Mouse (Mus musculus) kidney, embryonic 16.5 days (tissue): ENCODE results near the gene Rnf149. TPM values are rescaled to one million over a fixed set of nuclear protein-coding genes. Genes with fewer than 3 reads are reported as not detected.

ENCODE experiments used
- ATAC-seq: fragments of 200-750 bp; cut with Nextera tagmentation; 2 replicates; pipeline ENCODE4 v1.8.0; 2017; ENCODE audit warnings: moderate TSS enrichment; ENCODE audit not compliant: low FRiP score, low TSS enrichment
- H3K27ac ChIP-seq: fragments of 300-500 bp; sonication (generic); 2 replicates; pipeline ENCODE4 v1.5.1; 2014; ENCODE audit warnings: low read length
- H3K27me3 ChIP-seq: fragments of 300-500 bp; sonication (generic); 2 replicates; pipeline ENCODE4 v1.6.1; 2014; ENCODE audit warnings: low read length, control low read depth, mixed read lengths; ENCODE audit not compliant: insufficient read depth
- H3K36me3 ChIP-seq: fragments of 300-500 bp; sonication (generic); 2 replicates; pipeline ENCODE4 v1.6.1; 2014; ENCODE audit warnings: low read length, control low read depth, mixed read lengths; ENCODE audit not compliant: insufficient read depth
- H3K4me1 ChIP-seq: fragments of 300-500 bp; sonication (generic); 2 replicates; pipeline ENCODE4 v1.6.1; 2014; ENCODE audit warnings: low read length, control low read depth, mixed read lengths; ENCODE audit not compliant: insufficient read depth
- H3K4me2 ChIP-seq: fragments of 300-500 bp; sonication (generic); replicated peaks from 2 replicates; pipeline ENCODE4 v1.6.1; 2014; ENCODE audit warnings: low read depth, low read length
- H3K4me3 ChIP-seq: fragments of 300-500 bp; sonication (generic); 2 replicates; pipeline ENCODE4 v1.5.1; 2014; ENCODE audit warnings: mild to moderate bottlenecking, low read length
- H3K9ac ChIP-seq: fragments of 300-500 bp; sonication (generic); replicated peaks from 2 replicates; pipeline ENCODE4 v1.6.1; 2014; ENCODE audit warnings: low read length
- H3K9me3 ChIP-seq: fragments of 300-500 bp; sonication (generic); 2 replicates; pipeline ENCODE4 v1.6.1; 2016; ENCODE audit warnings: low read length, control low read depth
- WGBS: fragments of 180-500 bp; shearing (Covaris S2); extraction: QIAGEN DNeasy Blood & Tissue Kit; methylation state at CpG from one replicate; pipeline ENCODE4 v1.1.7; 2014; 5-methylcytosine and 5-hydroxymethylcytosine counted together
- polyA plus RNA-seq: library from polyadenylated mRNA; unstranded; fragments of >200 nt; fragmentation: Nextera tagmentation; extraction: Ambion mirVana; gene quantifications from 2 replicates; pipeline ENCODE4 v1.2.1, GENCODE M21; 2015

Gene Rnf149
- polyA plus RNA-seq, 1 experiment from 2014 or later, result 32.6 TPM

DNA sequence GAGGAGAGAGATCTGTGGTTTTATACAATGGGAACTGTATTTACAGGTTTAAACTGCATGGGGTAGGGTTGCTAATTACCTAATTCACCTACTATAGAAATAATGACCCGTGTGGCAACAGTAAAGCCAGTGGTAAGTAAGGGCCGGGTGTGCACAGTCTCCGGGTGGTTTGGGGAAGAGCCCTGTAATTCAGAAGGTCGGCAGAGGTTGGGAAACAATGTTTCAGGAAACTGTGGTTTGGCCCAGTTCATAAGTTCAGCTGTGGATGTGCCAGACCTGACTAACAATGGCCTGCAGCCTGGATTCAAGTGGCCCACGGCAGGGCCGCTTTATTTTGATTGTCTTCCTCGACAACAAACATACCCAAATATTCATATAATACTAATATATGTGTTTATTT is 51.4 kb downstream of the Rnf149 start:
- Histone ChIP-seq H3K4me1 (no peaks in the 10 kb centered on the region), H3K9me3 (no peaks in the 10 kb centered on the region), H3K27me3 (no peaks in the 10 kb centered on the region), H3K36me3 (no peaks in the 10 kb centered on the region), H3K4me2 (no peak overlapping the region), H3K4me3 (no peak overlapping the region), H3K9ac (no peak overlapping the region), H3K27ac (no peak overlapping the region)
- 60% methylated on average over 7 of the region's 7 CpGs for WGBS
- no peak for ATAC-seq

DNA sequence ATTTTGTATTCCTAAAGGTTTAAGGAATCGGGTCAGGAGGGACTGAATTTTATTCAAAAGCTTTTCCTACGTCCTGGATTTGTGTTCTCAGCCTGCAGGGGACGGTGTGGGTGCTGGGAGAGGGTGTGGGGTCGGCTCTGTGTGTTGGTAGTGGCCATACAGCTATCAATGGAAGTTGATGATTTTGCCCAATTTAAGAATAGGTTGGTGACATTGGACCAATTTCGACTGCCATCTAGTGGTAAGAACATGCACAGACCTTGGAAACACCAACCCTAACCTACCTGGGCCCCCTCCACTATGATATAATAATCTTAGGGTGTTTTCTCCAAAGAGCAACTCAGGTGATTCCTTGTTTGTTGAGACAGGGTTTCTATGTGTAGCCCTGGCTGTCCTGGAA is 54.7 kb downstream of the Rnf149 start:
- Histone ChIP-seq H3K4me1 (no peaks in the 10 kb centered on the region), H3K27ac (no peak overlapping the region), H3K27me3 (no peaks in the 10 kb centered on the region), H3K9ac (no peak overlapping the region), H3K9me3 (no peaks in the 10 kb centered on the region), H3K36me3 (no peaks in the 10 kb centered on the region), H3K4me3 (no peak overlapping the region), H3K4me2 (no peak overlapping the region)
- 21% methylated on average over 5 of the region's 5 CpGs for WGBS
- no peak for ATAC-seq

DNA sequence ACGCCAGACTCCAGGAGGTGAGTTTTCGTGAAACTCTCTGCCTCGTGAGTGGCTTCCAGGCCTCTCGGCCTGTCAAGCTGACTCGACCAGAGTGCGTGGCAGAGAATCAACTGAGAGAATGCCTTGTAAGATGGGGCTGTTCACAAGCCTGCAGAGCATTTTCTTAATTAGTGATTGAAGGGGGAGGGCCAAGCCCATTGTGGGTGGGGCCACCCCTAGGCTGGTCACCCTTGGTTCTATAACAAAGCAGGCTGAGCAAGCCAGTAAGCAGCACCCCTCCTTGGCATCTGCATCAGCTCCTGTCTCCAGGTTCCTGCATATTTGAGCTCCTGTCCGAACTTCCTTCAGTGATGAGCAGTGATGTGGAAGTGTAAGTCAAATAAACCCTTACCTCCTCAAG is 55.9 kb downstream of the Rnf149 start:
- Histone ChIP-seq H3K9ac (no peak overlapping the region), H3K4me1 (no peaks in the 10 kb centered on the region), H3K36me3 (no peaks in the 10 kb centered on the region), H3K4me3 (no peak overlapping the region), H3K27ac (no peak overlapping the region), H3K4me2 (no peak overlapping the region), H3K27me3 (no peaks in the 10 kb centered on the region), H3K9me3 (no peaks in the 10 kb centered on the region)
- 88% methylated on average over 7 of the region's 7 CpGs for WGBS
- no peak for ATAC-seq

DNA sequence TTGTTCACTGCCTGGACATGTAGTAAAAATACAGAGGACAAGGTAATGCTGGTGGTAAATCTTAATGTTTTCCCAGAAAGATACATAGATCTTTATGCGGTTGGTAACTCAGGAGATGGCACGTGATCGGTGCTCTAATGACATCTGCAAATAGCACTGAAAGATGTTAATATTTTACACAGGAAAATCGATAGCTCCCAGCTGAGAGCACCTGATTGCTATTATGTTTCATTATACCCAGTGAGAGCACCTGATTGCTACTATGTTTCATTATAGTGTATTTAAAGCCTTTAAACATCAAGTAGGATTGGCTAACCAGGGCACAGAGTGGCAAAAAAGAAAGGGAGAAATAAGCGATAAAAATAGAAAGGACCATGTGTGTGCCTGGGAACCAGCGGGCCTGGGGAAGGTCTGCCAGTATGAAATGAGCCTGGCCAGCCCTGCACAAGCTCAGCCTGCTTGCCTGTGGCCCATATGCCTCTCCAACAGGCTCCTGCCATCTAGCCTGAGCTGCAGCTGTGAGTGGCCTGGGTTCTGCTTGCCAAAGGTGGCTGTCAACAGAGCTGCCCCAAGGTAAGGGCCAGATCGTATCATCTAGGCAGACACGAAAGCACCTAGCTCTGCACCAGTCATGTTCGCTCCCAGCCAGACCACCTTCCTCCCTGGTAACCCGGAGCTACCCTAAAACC is 61.8 kb downstream of the Rnf149 start:
- H3K4me2 ChIP-seq, result no peak overlapping the region
- H3K9ac ChIP-seq, result no peak overlapping the region
- no peak overlapping the region for H3K4me3 ChIP-seq
- no peaks in the 10 kb centered on the region for H3K27me3 ChIP-seq
- H3K36me3 ChIP-seq, result no peaks in the 10 kb centered on the region
- no peak overlapping the region for H3K27ac ChIP-seq
- 83% methylated on average over 10 of the region's 10 CpGs for WGBS
- H3K9me3 ChIP-seq, result no peaks in the 10 kb centered on the region
- H3K4me1 ChIP-seq, result 0 out of 2 replicates have a peak, but pooled peaks cover 4% of the 10 kb centered on the region
- no peak for ATAC-seq

DNA sequence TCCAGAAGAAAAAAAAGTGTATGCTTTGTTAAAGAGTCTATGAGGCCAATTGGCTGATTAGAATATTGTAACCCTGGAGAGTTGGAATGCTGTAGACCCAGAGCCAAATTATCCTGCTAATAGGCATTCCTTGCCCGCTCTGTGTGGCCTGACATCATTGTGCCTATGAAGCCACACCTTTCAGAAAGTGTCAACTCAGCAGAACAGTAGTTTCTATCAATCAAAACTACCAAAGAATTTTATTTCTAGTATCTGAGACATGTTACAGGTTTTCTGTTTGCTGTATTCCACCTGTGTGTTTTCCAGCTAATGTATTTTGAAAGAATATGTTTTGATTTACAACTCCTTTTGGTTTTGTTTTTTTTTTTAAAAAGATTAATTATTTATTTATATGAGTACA is 65.0 kb downstream of the Rnf149 start:
- Histone ChIP-seq H3K9ac (no peak overlapping the region), H3K4me2 (no peak overlapping the region), H3K27me3 (no peaks in the 10 kb centered on the region), H3K27ac (no peak overlapping the region), H3K9me3 (no peaks in the 10 kb centered on the region), H3K4me3 (no peak overlapping the region), H3K36me3 (no peaks in the 10 kb centered on the region), H3K4me1 (0 out of 2 replicates have a peak, but pooled peaks cover 4% of the 10 kb centered on the region)
- WGBS, result 88% methylated on average over 1 of the region's 1 CpGs
- no peak for ATAC-seq

- H3K9me3 ChIP-seq, result no peaks in the 10 kb centered on the region
- no peaks in the 10 kb centered on the region for H3K27me3 ChIP-seq
- no peak overlapping the region for H3K4me3 ChIP-seq
- ATAC-seq, result no peak
- H3K4me2 ChIP-seq, result no peak overlapping the region
- 0 out of 2 replicates have a peak, but pooled peaks cover 4% of the 10 kb centered on the region for H3K4me1 ChIP-seq
- H3K27ac ChIP-seq, result no peak overlapping the region
- H3K36me3 ChIP-seq, result no peaks in the 10 kb centered on the region
- no peak overlapping the region for H3K9ac ChIP-seq
- WGBS, result 43% methylated on average over 8 of the region's 8 CpGs
These were observed 65.4 kb downstream of the Rnf149 start for GRCm38 (mm10) chr1:39511775-39512174.

GRCm38 (mm10) chr1:39505600-39505999 is 71.6 kb downstream of the Rnf149 start:
- 34% methylated on average over 9 of the region's 9 CpGs for WGBS

DNA sequence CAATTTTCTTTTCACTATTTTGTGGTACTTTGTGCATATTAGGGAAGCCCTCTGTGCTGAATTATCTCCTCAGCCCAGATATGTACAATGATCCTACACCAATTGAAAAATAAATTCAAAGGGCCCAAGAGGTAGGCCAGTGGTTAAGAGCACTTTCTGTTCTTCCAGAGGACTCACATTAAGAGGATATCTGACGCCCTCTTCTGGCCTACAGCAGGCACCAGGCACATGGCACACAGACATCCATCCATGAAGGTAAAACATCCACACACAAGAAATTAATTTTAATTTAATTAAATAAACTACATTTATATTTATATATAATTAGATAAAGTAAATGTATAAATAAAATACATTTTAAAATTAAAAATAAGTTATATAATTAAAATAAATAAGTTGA is 72.9 kb downstream of the Rnf149 start:
- no peak overlapping the region for H3K4me2 ChIP-seq
- peaks cover 6% of the 10 kb centered on the region; the same call in 1 of the 2 replicates for H3K4me1 ChIP-seq
- no peaks in the 10 kb centered on the region for H3K9me3 ChIP-seq
- H3K36me3 ChIP-seq, result no peaks in the 10 kb centered on the region
- no peak overlapping the region for H3K9ac ChIP-seq
- no peaks in the 10 kb centered on the region for H3K27me3 ChIP-seq
- no peak for ATAC-seq
- 17% methylated on average over 1 of the region's 1 CpGs for WGBS
- H3K4me3 ChIP-seq, result no peak overlapping the region
- H3K27ac ChIP-seq, result no peak overlapping the region

More at GRCm38 (mm10) chr1:39505600-39505999, 71.6 kb downstream of the Rnf149 start:
- Histone ChIP-seq H3K4me3 (no peak overlapping the region), H3K27me3 (no peaks in the 10 kb centered on the region), H3K4me1 (peaks cover 6% of the 10 kb centered on the region; the same call in 1 of the 2 replicates), H3K27ac (no peak overlapping the region), H3K4me2 (no peak overlapping the region), H3K9ac (no peak overlapping the region), H3K9me3 (no peaks in the 10 kb centered on the region), H3K36me3 (no peaks in the 10 kb centered on the region)
- ATAC-seq, result no peak

DNA sequence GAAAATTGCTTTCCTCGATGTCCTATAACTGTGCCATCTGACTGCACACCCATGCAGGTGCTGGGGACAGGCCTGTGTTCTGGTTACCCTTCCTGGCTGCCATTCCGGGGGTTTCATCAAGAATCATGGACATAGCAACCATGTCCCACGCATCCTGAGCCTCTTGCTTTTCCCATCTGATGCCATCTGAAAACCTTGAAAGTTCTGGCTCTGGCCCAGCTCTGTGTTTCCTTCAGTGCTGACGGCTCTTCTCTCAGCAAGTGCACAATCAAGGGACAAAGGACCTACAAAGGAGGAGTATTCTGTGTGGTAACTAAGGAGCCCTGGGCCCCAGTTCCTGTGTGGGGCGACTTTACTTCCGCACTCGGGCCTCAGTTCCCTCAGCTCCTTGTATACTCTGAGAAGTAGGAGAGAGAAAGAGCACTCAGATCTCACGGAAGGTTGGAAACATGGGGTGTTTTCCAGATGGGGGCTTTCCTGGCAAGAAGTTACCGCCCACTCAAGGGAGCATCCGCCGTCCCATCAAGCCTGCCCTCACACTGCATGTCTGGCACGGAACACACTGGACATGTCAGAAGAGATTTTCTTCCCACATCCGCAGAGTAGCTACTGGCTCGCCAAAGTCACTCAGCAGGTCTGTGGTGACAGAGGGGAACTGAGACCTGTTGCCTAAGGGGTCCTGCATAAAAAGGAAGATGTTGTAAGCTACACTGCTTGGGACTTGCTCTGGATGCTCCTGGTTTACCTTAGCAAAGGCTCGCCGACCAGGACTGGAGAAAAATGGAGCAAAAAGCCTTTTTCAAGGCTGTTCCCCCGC is 74.2 kb downstream of the Rnf149 start:
- Histone ChIP-seq H3K27ac (no peak overlapping the region), H3K27me3 (no peaks in the 10 kb centered on the region), H3K4me3 (no peak overlapping the region), H3K9ac (no peak overlapping the region), H3K36me3 (no peaks in the 10 kb centered on the region), H3K9me3 (no peaks in the 10 kb centered on the region), H3K4me2 (no peak overlapping the region), H3K4me1 (peaks cover 6% of the 10 kb centered on the region; the same call in 1 of the 2 replicates)
- no peak for ATAC-seq
- WGBS, result 82% methylated on average over 17 of the region's 17 CpGs
